Mouse (Mus musculus) limb, embryonic 13.5 days (tissue): Measurements from ENCODE around the gene Gm45623. TPM values are rescaled to one million over a fixed set of nuclear protein-coding genes. Genes with fewer than 3 reads are reported as not detected.

ENCODE experiments used
- ATAC-seq: fragments of 200-750 bp; cut with Nextera tagmentation; 2 replicates; pipeline ENCODE4 v1.8.0; 2017; ENCODE audit warnings: low read depth, moderate number of reproducible peaks, moderate TSS enrichment; ENCODE audit not compliant: low FRiP score
- H3K27ac ChIP-seq: fragments of 300-500 bp; sonication (generic); 2 replicates; pipeline ENCODE4 v1.5.1; 2015; ENCODE audit warnings: inconsistent platforms, mild to moderate bottlenecking, moderate library complexity
- H3K27me3 ChIP-seq: fragments of 300-500 bp; sonication (generic); 2 replicates; pipeline ENCODE4 v1.6.1; 2015; ENCODE audit warnings: mild to moderate bottlenecking, inconsistent platforms
- H3K36me3 ChIP-seq: fragments of 300-500 bp; sonication (generic); 2 replicates; pipeline ENCODE4 v1.6.1; 2015; ENCODE audit warnings: inconsistent platforms, mild to moderate bottlenecking, moderate library complexity
- H3K4me1 ChIP-seq: fragments of 300-500 bp; sonication (generic); 2 replicates; pipeline ENCODE4 v1.6.1; 2015; ENCODE audit warnings: inconsistent platforms
- H3K4me2 ChIP-seq: fragments of 300-500 bp; sonication (generic); replicated peaks from 2 replicates; pipeline ENCODE4 v1.6.1; 2015; ENCODE audit warnings: inconsistent platforms, mild to moderate bottlenecking, moderate library complexity
- H3K4me3 ChIP-seq: fragments of 300-500 bp; sonication (generic); 2 replicates; pipeline ENCODE4 v1.5.1; 2015; ENCODE audit warnings: moderate library complexity, mild to moderate bottlenecking, inconsistent platforms
- H3K9ac ChIP-seq: fragments of 300-500 bp; sonication (generic); 2 replicates; pipeline ENCODE4 v1.6.1; 2015; ENCODE audit warnings: mild to moderate bottlenecking, inconsistent platforms
- H3K9me3 ChIP-seq: fragments of 300-500 bp; sonication (generic); 2 replicates; pipeline ENCODE4 v1.6.1; 2016; ENCODE audit warnings: inconsistent platforms
- WGBS: fragments of 180-500 bp; shearing (Covaris S2); methylation state at CpG from one replicate; pipeline ENCODE4 v1.1.7; 2015; 5-methylcytosine and 5-hydroxymethylcytosine counted together
- polyA plus RNA-seq: library from polyadenylated mRNA; unstranded; fragments of >200 nt; fragmentation: Nextera tagmentation; extraction: Ambion mirVana; gene quantifications from 2 replicates; pipeline ENCODE4 v1.2.1, GENCODE M21; 2015

The Gm45623 gene
- 0.10 and 0.26 TPM in 2 replicates for polyA plus RNA-seq

- no peaks in the 10 kb centered on the region for H3K36me3 ChIP-seq
- H3K9ac ChIP-seq, result peak within 1 kb of the TSS; percentile 67
- no peaks in the 10 kb centered on the region for H3K9me3 ChIP-seq
- H3K4me3 ChIP-seq, result peak within 1 kb of the TSS; percentile 54
- no peak for ATAC-seq
- peaks cover 35% of the 10 kb centered on the region for H3K4me1 ChIP-seq
- peak within 1 kb of the TSS; percentile 99 for H3K4me2 ChIP-seq
- under 1% methylated on average over 71 of the region's 71 CpGs for WGBS
- H3K27ac ChIP-seq, result no peak within 1 kb of the TSS
- H3K27me3 ChIP-seq, result peaks cover 71% of the 10 kb centered on the region
These were observed at the start of gene Gm45623 for GRCm38 (mm10) chr13:56753192-56753951. Gm45623 (minus strand) TSS chr13:56753827.

GRCm38 (mm10) chr13:56797459-56797858 lies 43.8 kb upstream of the Gm45623 start:
- no peak overlapping the region for H3K4me3 ChIP-seq
- H3K36me3 ChIP-seq, result no peaks in the 10 kb centered on the region
- H3K27me3 ChIP-seq, result no peaks in the 10 kb centered on the region
- H3K9ac ChIP-seq, result no peak overlapping the region
- no peak overlapping the region for H3K27ac ChIP-seq
- H3K4me2 ChIP-seq, result no peak overlapping the region
- WGBS, result 78% methylated on average over 7 of the region's 7 CpGs
- H3K9me3 ChIP-seq, result no peaks in the 10 kb centered on the region
- H3K4me1 ChIP-seq, result peaks cover 8% of the 10 kb centered on the region
- no peak for ATAC-seq

- H3K27me3 ChIP-seq, result no peaks in the 10 kb centered on the region
- H3K9me3 ChIP-seq, result no peaks in the 10 kb centered on the region
- no peak overlapping the region for H3K27ac ChIP-seq
- no peak overlapping the region for H3K4me2 ChIP-seq
- 78% methylated on average over 7 of the region's 7 CpGs for WGBS
- no peak for ATAC-seq
- no peaks in the 10 kb centered on the region for H3K36me3 ChIP-seq
- H3K4me3 ChIP-seq, result no peak overlapping the region
- H3K4me1 ChIP-seq, result peaks cover 8% of the 10 kb centered on the region
- no peak overlapping the region for H3K9ac ChIP-seq
These were observed 41.9 kb upstream of the Gm45623 start for GRCm38 (mm10) chr13:56795501-56795900.

- ATAC-seq, result no peak
- Histone ChIP-seq H3K4me2 (no peak overlapping the region), H3K27ac (no peak overlapping the region), H3K27me3 (no peaks in the 10 kb centered on the region), H3K9ac (no peak overlapping the region), H3K4me1 (peaks cover 14% of the 10 kb centered on the region), H3K9me3 (no peaks in the 10 kb centered on the region), H3K4me3 (no peak overlapping the region), H3K36me3 (no peaks in the 10 kb centered on the region)
- 60% methylated on average over 7 of the region's 7 CpGs for WGBS
These were observed 40.8 kb upstream of the Gm45623 start for GRCm38 (mm10) chr13:56794441-56794840.

GRCm38 (mm10) chr13:56792844-56793243 lies 39.2 kb upstream of the Gm45623 start:
- Histone ChIP-seq H3K36me3 (no peaks in the 10 kb centered on the region), H3K27ac (no peak overlapping the region), H3K9me3 (no peaks in the 10 kb centered on the region), H3K4me1 (peaks cover 14% of the 10 kb centered on the region), H3K27me3 (no peaks in the 10 kb centered on the region), H3K4me2 (no peak overlapping the region), H3K4me3 (no peak overlapping the region), H3K9ac (no peak overlapping the region)
- 81% methylated on average over 3 of the region's 3 CpGs for WGBS
- ATAC-seq, result no peak

GRCm38 (mm10) chr13:56790683-56791082 lies 37.1 kb upstream of the Gm45623 start:
- no peak for ATAC-seq
- no peak overlapping the region for H3K4me2 ChIP-seq
- H3K27me3 ChIP-seq, result no peaks in the 10 kb centered on the region
- no peak overlapping the region for H3K9ac ChIP-seq
- H3K36me3 ChIP-seq, result no peaks in the 10 kb centered on the region
- H3K4me1 ChIP-seq, result peaks cover 14% of the 10 kb centered on the region
- H3K4me3 ChIP-seq, result no peak overlapping the region
- no peak overlapping the region for H3K27ac ChIP-seq
- H3K9me3 ChIP-seq, result no peaks in the 10 kb centered on the region
- 78% methylated on average over 3 of the region's 3 CpGs for WGBS

- Histone ChIP-seq H3K9me3 (peaks cover 3% of the 10 kb centered on the region; the same call in 1 of the 2 replicates), H3K27ac (no peak overlapping the region), H3K4me1 (no peaks in the 10 kb centered on the region), H3K36me3 (no peaks in the 10 kb centered on the region), H3K9ac (no peak overlapping the region), H3K4me3 (no peak overlapping the region), H3K4me2 (no peak overlapping the region), H3K27me3 (no peaks in the 10 kb centered on the region)
- ATAC-seq, result no peak
- WGBS, result 77% methylated on average over 1 of the region's 1 CpGs
These were observed 29.0 kb upstream of the Gm45623 start for GRCm38 (mm10) chr13:56782621-56783020.

- H3K4me2 ChIP-seq, result no peak overlapping the region
- peaks cover 3% of the 10 kb centered on the region; the same call in 1 of the 2 replicates for H3K9me3 ChIP-seq
- H3K27me3 ChIP-seq, result no peaks in the 10 kb centered on the region
- no peak overlapping the region for H3K4me3 ChIP-seq
- H3K4me1 ChIP-seq, result no peaks in the 10 kb centered on the region
- no peaks in the 10 kb centered on the region for H3K36me3 ChIP-seq
- WGBS, result 79% methylated on average over 3 of the region's 3 CpGs
- no peak overlapping the region for H3K9ac ChIP-seq
- no peak overlapping the region for H3K27ac ChIP-seq
- ATAC-seq, result no peak
These were observed 28.1 kb upstream of the Gm45623 start for GRCm38 (mm10) chr13:56781697-56782096.

GRCm38 (mm10) chr13:56780746-56781469 lies 27.3 kb upstream of the Gm45623 start:
- no peak overlapping the region for H3K4me2 ChIP-seq
- no peaks in the 10 kb centered on the region for H3K36me3 ChIP-seq
- no peaks in the 10 kb centered on the region for H3K27me3 ChIP-seq
- H3K9me3 ChIP-seq, result peaks cover 3% of the 10 kb centered on the region; the same call in 1 of the 2 replicates
- ATAC-seq, result no peak
- H3K4me1 ChIP-seq, result no peaks in the 10 kb centered on the region
- H3K27ac ChIP-seq, result no peak overlapping the region
- no peak overlapping the region for H3K4me3 ChIP-seq
- H3K9ac ChIP-seq, result no peak overlapping the region
- 68% methylated on average over 13 of the region's 13 CpGs for WGBS

- no peak overlapping the region for H3K4me3 ChIP-seq
- H3K4me1 ChIP-seq, result peaks cover 22% of the 10 kb centered on the region; the same call in 1 of the 2 replicates
- H3K36me3 ChIP-seq, result no peaks in the 10 kb centered on the region
- 21% methylated on average over 5 of the region's 5 CpGs for WGBS
- H3K9me3 ChIP-seq, result no peaks in the 10 kb centered on the region
- H3K27me3 ChIP-seq, result no peaks in the 10 kb centered on the region
- H3K4me2 ChIP-seq, result no peak overlapping the region
- ATAC-seq, result no peak
- no peak overlapping the region for H3K27ac ChIP-seq
- H3K9ac ChIP-seq, result no peak overlapping the region
These were observed 20.7 kb upstream of the Gm45623 start for GRCm38 (mm10) chr13:56774304-56774703.

- H3K27me3 ChIP-seq, result no peaks in the 10 kb centered on the region
- no peak overlapping the region for H3K4me2 ChIP-seq
- H3K27ac ChIP-seq, result no peak overlapping the region
- no peaks in the 10 kb centered on the region for H3K36me3 ChIP-seq
- no peak overlapping the region for H3K4me3 ChIP-seq
- H3K9me3 ChIP-seq, result no peaks in the 10 kb centered on the region
- peaks cover 22% of the 10 kb centered on the region; the same call in 1 of the 2 replicates for H3K4me1 ChIP-seq
- 49% methylated on average over 14 of the region's 14 CpGs for WGBS
- no peak for ATAC-seq
- H3K9ac ChIP-seq, result no peak overlapping the region
These were observed 19.7 kb upstream of the Gm45623 start for GRCm38 (mm10) chr13:56773262-56773870.

GRCm38 (mm10) chr13:56772592-56772991 lies 19.0 kb upstream of the Gm45623 start:
- WGBS, result 56% methylated on average over 3 of the region's 3 CpGs
- H3K9me3 ChIP-seq, result no peaks in the 10 kb centered on the region
- H3K4me1 ChIP-seq, result peaks cover 22% of the 10 kb centered on the region; the same call in 1 of the 2 replicates
- H3K4me2 ChIP-seq, result no peak overlapping the region
- ATAC-seq, result no peak
- no peak overlapping the region for H3K9ac ChIP-seq
- H3K4me3 ChIP-seq, result no peak overlapping the region
- H3K36me3 ChIP-seq, result no peaks in the 10 kb centered on the region
- no peaks in the 10 kb centered on the region for H3K27me3 ChIP-seq
- no peak overlapping the region for H3K27ac ChIP-seq
